Mouse (Mus musculus): Measurements from ENCODE around the gene Fam186b. TPM values are rescaled to one million over a fixed set of nuclear protein-coding genes. Genes with fewer than 3 reads are reported as not detected.

The Fam186b gene
- polyA plus RNA-seq, 1 experiment from 2014 or later, result 0.74 TPM

DNA sequence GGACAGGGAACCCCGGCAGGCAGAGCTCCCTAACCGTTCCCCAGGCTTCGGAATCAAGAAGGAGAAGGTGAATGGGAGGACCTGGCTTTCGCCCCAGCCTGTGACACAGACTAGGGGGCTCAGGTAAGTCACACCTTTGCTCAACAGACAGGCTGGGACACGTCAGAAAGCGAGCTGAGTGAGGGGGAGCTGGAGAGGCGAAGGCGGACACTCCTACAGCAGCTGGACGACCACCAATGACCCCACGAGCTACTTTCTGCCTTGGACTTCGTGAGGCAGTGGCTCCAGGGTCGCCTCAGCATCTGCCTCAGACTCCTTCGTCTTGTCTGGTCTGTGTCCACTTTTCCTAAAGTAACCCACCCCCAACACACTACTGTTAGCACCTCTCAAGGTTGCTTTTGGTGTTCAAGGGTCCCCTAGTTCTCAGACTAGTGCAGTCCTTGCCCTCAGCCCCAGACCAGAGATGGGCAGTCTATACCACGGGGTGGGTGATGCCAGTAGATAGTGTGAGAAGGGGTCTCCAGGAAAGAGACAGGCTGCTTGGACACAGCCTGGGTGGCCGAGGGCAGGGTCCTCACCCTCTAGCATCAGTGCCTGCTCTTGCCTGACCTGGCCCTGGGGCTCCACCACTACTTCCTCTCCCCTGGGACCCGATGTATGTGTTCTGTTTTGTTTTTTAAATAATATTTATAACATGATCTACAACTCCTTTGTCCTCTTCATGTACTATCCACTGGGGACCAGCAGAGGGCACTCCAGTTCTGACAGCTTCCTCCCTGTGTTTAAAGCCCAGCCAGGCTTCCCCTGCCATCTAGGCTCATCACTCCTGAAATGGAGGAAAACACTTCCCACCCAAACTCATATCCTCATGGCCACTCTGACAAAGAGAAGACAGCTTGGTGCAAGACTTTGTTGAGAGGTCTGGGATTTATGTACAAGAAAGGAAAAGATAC lies 20.9 kb upstream of the Fam186b start:
- Histone ChIP-seq H3K4me1 (ENCODE audit: control insufficient read depth, insufficient read depth, low read length) (no peaks in the 10 kb centered on the region), H3K27me3 (ENCODE audit: control insufficient read depth, insufficient read depth, low read length) (no peaks in the 10 kb centered on the region), H3K36me3 (ENCODE audit: control insufficient read depth, insufficient read depth, low read length) (peaks cover 93% of the 10 kb centered on the region), H3K4me3 (replicated peaks; ENCODE audit: low read depth, low read length) (no peak overlapping the region), H3K4me2 (ENCODE audit: low read length) (no peak overlapping the region), H3K9me3 (ENCODE audit: control insufficient read depth, low read length) (no peaks in the 10 kb centered on the region), H3K9ac (replicated peaks; ENCODE audit: low read length) (peak overlapping the region; percentile 39; the same call in 1 of the 2 replicates), H3K27ac (replicated peaks; ENCODE audit: low read depth, low read length) (peak overlapping the region; percentile 75)
- ATAC-seq (ENCODE audit: low FRiP score, low TSS enrichment) (0 out of 2 replicates have a peak, but pooled peaks have one; percentile 32), DNase-seq (peak; percentile 88)
- 85% methylated on average over 16 of the region's 16 CpGs for WGBS

DNA sequence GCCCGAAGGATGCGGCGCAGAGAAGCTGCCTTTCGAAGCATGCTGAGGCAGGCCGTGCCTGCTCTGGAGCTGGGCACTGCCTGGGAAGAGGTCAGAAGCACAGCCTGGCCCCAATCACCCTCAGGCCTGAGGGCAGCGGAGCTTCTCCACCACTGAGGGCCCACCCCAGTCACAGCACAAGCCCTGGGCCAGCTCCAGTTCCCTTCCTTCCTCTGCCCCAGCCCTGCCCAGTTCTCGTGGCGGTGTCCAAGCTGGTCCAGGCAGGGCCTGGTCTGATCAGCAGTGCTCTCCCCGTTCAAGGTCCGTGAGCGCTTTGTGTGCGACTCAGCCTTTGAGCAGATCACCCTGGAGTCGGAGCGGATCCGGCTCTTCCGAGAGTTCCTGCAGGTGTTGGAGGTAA lies 19.2 kb upstream of the Fam186b start:
- no peak for ATAC-seq (ENCODE audit: low FRiP score, low TSS enrichment)
- Histone ChIP-seq H3K27me3 (ENCODE audit: control insufficient read depth, insufficient read depth, low read length) (no peaks in the 10 kb centered on the region), H3K4me3 (replicated peaks; ENCODE audit: low read depth, low read length) (no peak overlapping the region), H3K27ac (replicated peaks; ENCODE audit: low read depth, low read length) (no peak overlapping the region), H3K4me1 (ENCODE audit: control insufficient read depth, insufficient read depth, low read length) (no peaks in the 10 kb centered on the region), H3K9me3 (ENCODE audit: control insufficient read depth, low read length) (no peaks in the 10 kb centered on the region), H3K36me3 (ENCODE audit: control insufficient read depth, insufficient read depth, low read length) (peaks cover 93% of the 10 kb centered on the region), H3K9ac (replicated peaks; ENCODE audit: low read length) (no peak overlapping the region), H3K4me2 (ENCODE audit: low read length) (no peak overlapping the region)
- no peak for DNase-seq
- 93% methylated on average over 16 of the region's 16 CpGs for WGBS

- Histone ChIP-seq H3K36me3 (ENCODE audit: control insufficient read depth, insufficient read depth, low read length) (peaks cover 97% of the 10 kb centered on the region), H3K9me3 (ENCODE audit: control insufficient read depth, low read length) (no peaks in the 10 kb centered on the region), H3K4me2 (ENCODE audit: low read length) (no peak overlapping the region), H3K27ac (replicated peaks; ENCODE audit: low read depth, low read length) (no peak overlapping the region), H3K4me3 (replicated peaks; ENCODE audit: low read depth, low read length) (no peak overlapping the region), H3K9ac (replicated peaks; ENCODE audit: low read length) (no peak overlapping the region), H3K4me1 (ENCODE audit: control insufficient read depth, insufficient read depth, low read length) (no peaks in the 10 kb centered on the region), H3K27me3 (ENCODE audit: control insufficient read depth, insufficient read depth, low read length) (no peaks in the 10 kb centered on the region)
- DNase-seq (no peak), ATAC-seq (ENCODE audit: low FRiP score, low TSS enrichment) (no peak)
- WGBS, result 96% methylated on average over 5 of the region's 5 CpGs
Observed at GRCm38 (mm10) chr15:99310617-99311016, 14.9 kb upstream of the Fam186b start.

- Histone ChIP-seq H3K4me1 (ENCODE audit: control insufficient read depth, insufficient read depth, low read length) (no peaks in the 10 kb centered on the region), H3K4me2 (ENCODE audit: low read length) (no peak overlapping the region), H3K4me3 (replicated peaks; ENCODE audit: low read depth, low read length) (no peak overlapping the region), H3K9me3 (ENCODE audit: control insufficient read depth, low read length) (no peaks in the 10 kb centered on the region), H3K9ac (replicated peaks; ENCODE audit: low read length) (no peak overlapping the region), H3K36me3 (ENCODE audit: control insufficient read depth, insufficient read depth, low read length) (peaks cover 97% of the 10 kb centered on the region), H3K27me3 (ENCODE audit: control insufficient read depth, insufficient read depth, low read length) (no peaks in the 10 kb centered on the region), H3K27ac (replicated peaks; ENCODE audit: low read depth, low read length) (no peak overlapping the region)
- 94% methylated on average over 9 of the region's 9 CpGs for WGBS
- ATAC-seq (ENCODE audit: low FRiP score, low TSS enrichment) (no peak), DNase-seq (no peak)
Observed at GRCm38 (mm10) chr15:99309549-99309948, 13.9 kb upstream of the Fam186b start.

- Histone ChIP-seq H3K4me2 (ENCODE audit: low read length) (no peak overlapping the region), H3K27me3 (ENCODE audit: control insufficient read depth, insufficient read depth, low read length) (no peaks in the 10 kb centered on the region), H3K4me3 (replicated peaks; ENCODE audit: low read depth, low read length) (no peak overlapping the region), H3K36me3 (ENCODE audit: control insufficient read depth, insufficient read depth, low read length) (peaks cover 89% of the 10 kb centered on the region), H3K4me1 (ENCODE audit: control insufficient read depth, insufficient read depth, low read length) (no peaks in the 10 kb centered on the region), H3K27ac (replicated peaks; ENCODE audit: low read depth, low read length) (no peak overlapping the region), H3K9ac (replicated peaks; ENCODE audit: low read length) (no peak overlapping the region), H3K9me3 (ENCODE audit: control insufficient read depth, low read length) (no peaks in the 10 kb centered on the region)
- ATAC-seq (ENCODE audit: low FRiP score, low TSS enrichment) (no peak), DNase-seq (no peak)
- 97% methylated on average over 9 of the region's 9 CpGs for WGBS
Observed at GRCm38 (mm10) chr15:99307476-99307875, 11.8 kb upstream of the Fam186b start.

- peak overlapping the region; percentile 91; the same call in 1 of the 2 replicates for H3K27ac ChIP-seq (replicated peaks; ENCODE audit: low read depth, low read length)
- H3K27me3 ChIP-seq (ENCODE audit: control insufficient read depth, insufficient read depth, low read length), result no peaks in the 10 kb centered on the region
- WGBS, result 33% methylated on average over 5 of the region's 5 CpGs
- no peaks in the 10 kb centered on the region for H3K9me3 ChIP-seq (ENCODE audit: control insufficient read depth, low read length)
- ATAC-seq (ENCODE audit: low FRiP score, low TSS enrichment) (no peak), DNase-seq (no peak)
- H3K4me3 ChIP-seq (replicated peaks; ENCODE audit: low read depth, low read length), result peak overlapping the region; percentile 74
- peaks cover 10% of the 10 kb centered on the region for H3K4me1 ChIP-seq (ENCODE audit: control insufficient read depth, insufficient read depth, low read length)
- H3K4me2 ChIP-seq (ENCODE audit: low read length), result peak overlapping the region; percentile 58
- no peaks in the 10 kb centered on the region for H3K36me3 ChIP-seq (ENCODE audit: control insufficient read depth, insufficient read depth, low read length)
- H3K9ac ChIP-seq (replicated peaks; ENCODE audit: low read length), result peak overlapping the region; percentile 71
Observed at GRCm38 (mm10) chr15:99296213-99296612, 525 bp upstream of the Fam186b start.

DNA sequence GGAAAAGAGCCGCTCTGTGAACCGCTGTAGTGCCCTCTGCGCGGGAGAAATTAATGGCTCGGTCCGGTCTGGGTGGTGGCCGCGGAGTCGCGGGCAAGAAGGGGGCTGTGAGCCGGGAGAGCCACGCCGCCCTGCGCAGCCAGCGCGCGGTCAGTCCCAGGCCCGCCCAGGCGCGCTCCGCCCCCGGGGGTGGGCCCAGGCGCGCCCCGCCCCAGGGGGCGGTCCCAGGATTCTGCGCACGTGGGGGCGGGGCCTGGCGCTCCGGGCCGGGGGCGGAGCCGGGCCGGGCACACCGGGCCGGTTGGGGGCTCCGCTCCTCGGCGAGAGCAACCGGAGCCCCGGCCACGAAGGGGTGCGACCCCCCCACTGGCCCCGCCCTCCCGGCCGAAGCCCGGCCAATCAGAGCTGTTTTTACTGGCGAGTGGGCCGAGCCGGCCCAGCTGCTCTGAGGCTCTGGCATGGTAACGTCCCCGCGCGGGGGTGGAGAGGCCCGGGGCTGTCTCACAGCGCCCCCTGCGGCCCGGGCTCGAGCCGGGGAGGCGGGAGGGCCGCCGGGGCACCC lies 794 bp downstream of the Fam186b start, which contains the start of gene Prpf40b:
TSS of gene Prpf40b (plus strand) at position 275 of the 562 bp plus-strand sequence.
- no peaks in the 10 kb centered on the region for H3K27me3 ChIP-seq (ENCODE audit: control insufficient read depth, insufficient read depth, low read length)
- H3K27ac ChIP-seq (replicated peaks; ENCODE audit: low read depth, low read length), result peak within 1 kb of the TSS; percentile 91
- peak within 1 kb of the TSS; percentile 71 for H3K9ac ChIP-seq (replicated peaks; ENCODE audit: low read length)
- no peaks in the 10 kb centered on the region for H3K9me3 ChIP-seq (ENCODE audit: control insufficient read depth, low read length)
- H3K4me3 ChIP-seq (replicated peaks; ENCODE audit: low read depth, low read length), result peak within 1 kb of the TSS; percentile 74
- WGBS, result under 1% methylated on average over 64 of the region's 64 CpGs
- ATAC-seq (ENCODE audit: low FRiP score, low TSS enrichment) (peak; percentile 96), DNase-seq (peak; percentile 97)
- H3K4me1 ChIP-seq (ENCODE audit: control insufficient read depth, insufficient read depth, low read length), result peaks cover 10% of the 10 kb centered on the region
- H3K4me2 ChIP-seq (ENCODE audit: low read length), result peak within 1 kb of the TSS; percentile 58
- no peaks in the 10 kb centered on the region for H3K36me3 ChIP-seq (ENCODE audit: control insufficient read depth, insufficient read depth, low read length)

DNA sequence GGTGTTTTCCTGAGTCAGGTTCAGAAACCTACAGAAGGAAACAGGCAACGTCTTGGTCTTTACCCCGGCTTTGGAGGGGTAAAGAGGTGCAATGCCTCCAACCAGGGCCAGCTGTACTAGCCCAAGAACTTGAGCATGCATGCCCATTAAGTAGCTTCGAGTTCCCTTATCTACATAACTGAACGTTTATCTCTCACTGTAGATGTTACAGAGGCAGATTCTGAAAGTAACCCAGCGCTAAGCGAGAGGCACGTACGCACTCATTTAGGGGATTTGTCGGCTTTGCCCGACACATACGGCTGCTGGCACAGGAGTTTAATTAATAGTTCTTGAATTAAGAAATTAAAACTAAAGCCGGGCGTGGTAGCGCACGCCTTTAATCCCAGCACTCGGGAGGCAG lies 1.4 kb downstream of the Fam186b start:
- H3K4me2 ChIP-seq (ENCODE audit: low read length), result peak overlapping the region; percentile 58
- H3K36me3 ChIP-seq (ENCODE audit: control insufficient read depth, insufficient read depth, low read length), result no peaks in the 10 kb centered on the region
- peak; percentile 19 for DNase-seq
- no peak overlapping the region for H3K27ac ChIP-seq (replicated peaks; ENCODE audit: low read depth, low read length)
- 32% methylated on average over 16 of the region's 16 CpGs for WGBS
- H3K27me3 ChIP-seq (ENCODE audit: control insufficient read depth, insufficient read depth, low read length), result no peaks in the 10 kb centered on the region
- peak overlapping the region; percentile 71; the same call in 1 of the 2 replicates for H3K9ac ChIP-seq (replicated peaks; ENCODE audit: low read length)
- peak overlapping the region; percentile 74 for H3K4me3 ChIP-seq (replicated peaks; ENCODE audit: low read depth, low read length)
- H3K4me1 ChIP-seq (ENCODE audit: control insufficient read depth, insufficient read depth, low read length), result peaks cover 10% of the 10 kb centered on the region
- no peaks in the 10 kb centered on the region for H3K9me3 ChIP-seq (ENCODE audit: control insufficient read depth, low read length)
- ATAC-seq (ENCODE audit: low FRiP score, low TSS enrichment), result no peak
